Mouse (Mus musculus): ENCODE data around the gene Asna1. TPM values are rescaled to one million over a fixed set of nuclear protein-coding genes. Genes with fewer than 3 reads are reported as not detected.

Asna1 gene
- polyA plus RNA-seq, 1 experiment from 2014 or later = 134 TPM

DNA sequence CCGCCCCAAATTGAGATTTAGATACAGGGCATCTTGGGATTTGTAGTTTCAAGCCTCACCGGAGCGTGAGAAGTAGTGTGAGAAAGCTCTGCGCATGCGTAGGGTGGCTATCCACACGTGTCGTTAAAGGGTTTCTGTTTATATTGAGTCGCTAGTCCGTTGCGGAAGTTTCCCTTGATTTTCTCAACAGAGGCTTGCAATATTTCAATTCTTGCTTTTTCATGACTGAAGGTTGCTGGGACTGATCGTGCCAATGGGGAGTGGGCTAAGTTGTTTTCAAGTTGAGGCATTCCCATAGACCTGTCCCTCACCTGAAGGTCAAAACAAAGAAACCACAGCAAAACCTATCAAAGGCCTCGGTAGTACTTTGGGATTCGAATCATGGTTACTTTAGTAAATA is 9.7 kb upstream of the Asna1 start:
- no peak for ATAC-seq (ENCODE audit: insufficient number of reproducible peaks, insufficient read depth, low FRiP score, low TSS enrichment, low read depth)
- peak overlapping the region; percentile 78 for H3K4me3 ChIP-seq (replicated peaks)
- 6% methylated on average over 12 of the region's 13 CpGs for WGBS
- no peaks in the 10 kb centered on the region for H3K9me3 ChIP-seq
- no peaks in the 10 kb centered on the region for H3K27me3 ChIP-seq
- peak overlapping the region; percentile 100 for H3K27ac ChIP-seq
- peak overlapping the region; percentile 88 for H3K4me2 ChIP-seq
- peaks cover 28% of the 10 kb centered on the region for H3K4me1 ChIP-seq (replicated peaks)
- H3K9ac ChIP-seq (replicated peaks) = peak overlapping the region; percentile 73; the same call in 1 of the 2 replicates
- H3K36me3 ChIP-seq = peaks cover 44% of the 10 kb centered on the region

GRCm38 (mm10) chr8:85033867-85034266 is 8.8 kb upstream of the Asna1 start:
- Histone ChIP-seq H3K27me3 (no peaks in the 10 kb centered on the region), H3K4me3 (replicated peaks) (no peak overlapping the region), H3K27ac (no peak overlapping the region), H3K4me2 (no peak overlapping the region), H3K36me3 (peaks cover 51% of the 10 kb centered on the region), H3K9me3 (no peaks in the 10 kb centered on the region), H3K4me1 (replicated peaks) (peaks cover 29% of the 10 kb centered on the region), H3K9ac (replicated peaks) (no peak overlapping the region)
- WGBS = 38% methylated on average over 1 of the region's 1 CpGs
- ATAC-seq (ENCODE audit: insufficient number of reproducible peaks, insufficient read depth, low FRiP score, low TSS enrichment, low read depth) = no peak

GRCm38 (mm10) chr8:85032622-85033311 is 7.7 kb upstream of the Asna1 start:
- Histone ChIP-seq H3K4me1 (replicated peaks) (peaks cover 33% of the 10 kb centered on the region), H3K9ac (replicated peaks) (no peak overlapping the region), H3K27ac (no peak overlapping the region), H3K4me3 (replicated peaks) (no peak overlapping the region), H3K4me2 (no peak overlapping the region), H3K9me3 (no peaks in the 10 kb centered on the region), H3K36me3 (peaks cover 51% of the 10 kb centered on the region), H3K27me3 (no peaks in the 10 kb centered on the region)
- 85% methylated on average over 4 of the region's 4 CpGs for WGBS
- no peak for ATAC-seq (ENCODE audit: insufficient number of reproducible peaks, insufficient read depth, low FRiP score, low TSS enrichment, low read depth)

DNA sequence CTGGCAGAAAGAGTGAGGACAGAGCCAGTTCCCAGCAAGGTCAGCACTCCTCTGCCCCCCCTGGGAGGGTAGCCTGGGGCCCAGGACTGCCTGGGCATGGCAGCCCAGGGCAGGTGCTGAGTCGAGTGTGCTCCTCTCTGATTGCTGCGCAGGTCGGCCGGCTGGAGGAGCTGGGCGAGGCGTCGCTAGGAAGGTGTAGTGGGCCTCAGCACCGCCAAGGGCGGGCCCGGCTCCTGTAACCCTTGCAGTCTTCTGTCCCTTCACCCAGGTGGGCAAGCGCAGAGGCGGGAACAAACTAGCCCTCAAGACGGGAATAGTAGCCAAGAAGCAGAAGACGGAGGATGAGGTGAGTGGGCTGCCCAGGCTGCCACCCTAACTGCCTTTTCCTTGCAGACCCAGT is 4.2 kb upstream of the Asna1 start:
- 89% methylated on average over 14 of the region's 14 CpGs for WGBS
- no peak for ATAC-seq (ENCODE audit: insufficient number of reproducible peaks, insufficient read depth, low FRiP score, low TSS enrichment, low read depth)
- Histone ChIP-seq H3K27me3 (no peaks in the 10 kb centered on the region), H3K27ac (no peak overlapping the region), H3K9ac (replicated peaks) (peak overlapping the region; percentile 98; the same call in 1 of the 2 replicates), H3K4me2 (peak overlapping the region; percentile 97; the same call in 1 of the 2 replicates), H3K36me3 (peaks cover 51% of the 10 kb centered on the region), H3K4me3 (replicated peaks) (peak overlapping the region; percentile 9; the same call in 1 of the 2 replicates), H3K4me1 (replicated peaks) (peaks cover 33% of the 10 kb centered on the region), H3K9me3 (no peaks in the 10 kb centered on the region)

DNA sequence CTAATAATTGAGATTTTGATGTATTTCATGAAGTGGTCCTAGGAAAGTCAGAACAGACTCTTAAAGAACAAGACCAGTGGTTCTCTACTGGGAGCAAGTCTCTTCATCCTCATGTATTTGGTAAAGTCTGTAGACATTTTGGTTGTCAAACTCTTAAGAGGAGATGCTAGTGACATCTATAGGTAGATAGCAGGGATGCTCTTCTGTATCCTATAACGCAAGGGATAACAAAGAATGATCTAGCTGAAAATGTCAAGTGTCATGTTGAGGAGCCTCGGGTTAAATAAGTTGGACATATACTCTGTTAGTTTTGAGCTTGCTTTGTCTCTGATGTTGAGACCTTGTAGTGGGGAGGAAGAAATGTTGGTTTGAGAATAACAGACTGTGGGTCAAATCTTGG is 2.8 kb upstream of the Asna1 start:
- Histone ChIP-seq H3K9ac (replicated peaks) (peak overlapping the region; percentile 98), H3K36me3 (peaks cover 49% of the 10 kb centered on the region), H3K4me2 (peak overlapping the region; percentile 97), H3K27ac (no peak overlapping the region), H3K4me3 (replicated peaks) (peak overlapping the region; percentile 100), H3K9me3 (no peaks in the 10 kb centered on the region), H3K27me3 (no peaks in the 10 kb centered on the region), H3K4me1 (replicated peaks) (peaks cover 39% of the 10 kb centered on the region)
- WGBS = 45% methylated on average over 2 of the region's 2 CpGs
- ATAC-seq (ENCODE audit: insufficient number of reproducible peaks, insufficient read depth, low FRiP score, low TSS enrichment, low read depth) = no peak

DNA sequence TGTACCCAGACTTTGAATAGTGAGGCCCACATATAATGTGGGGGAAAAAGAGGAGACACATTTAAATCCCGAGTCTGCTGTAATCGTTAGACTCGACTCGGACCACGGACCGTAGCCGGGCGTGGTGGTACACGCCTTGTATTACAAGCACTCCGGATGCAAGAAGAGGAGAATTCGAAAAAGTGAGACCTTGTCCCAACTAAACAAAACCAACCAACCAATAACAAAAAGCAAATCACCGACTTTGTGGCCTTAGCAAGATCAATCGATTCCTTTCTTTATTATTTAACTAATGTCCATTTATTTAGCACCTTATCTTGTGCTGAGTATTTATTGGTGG is 2.4 kb upstream of the Asna1 start:
- Histone ChIP-seq H3K9me3 (no peaks in the 10 kb centered on the region), H3K27ac (peak overlapping the region; percentile 91), H3K4me3 (replicated peaks) (peak overlapping the region; percentile 100), H3K4me1 (replicated peaks) (peaks cover 39% of the 10 kb centered on the region), H3K9ac (replicated peaks) (peak overlapping the region; percentile 98), H3K4me2 (peak overlapping the region; percentile 97), H3K27me3 (no peaks in the 10 kb centered on the region), H3K36me3 (peaks cover 49% of the 10 kb centered on the region)
- WGBS = 1% methylated on average over 13 of the region's 13 CpGs
- no peak for ATAC-seq (ENCODE audit: insufficient number of reproducible peaks, insufficient read depth, low FRiP score, low TSS enrichment, low read depth)

GRCm38 (mm10) chr8:85026670-85027515 is 1.8 kb upstream of the Asna1 start, which contains the start of gene Trir:
Gene Trir, plus strand, starts transcription at chr8:85026823.
- Histone ChIP-seq H3K36me3 (peaks cover 49% of the 10 kb centered on the region), H3K9ac (replicated peaks) (peak within 1 kb of the TSS; percentile 98), H3K27ac (peak within 1 kb of the TSS; percentile 91), H3K27me3 (no peaks in the 10 kb centered on the region), H3K9me3 (no peaks in the 10 kb centered on the region), H3K4me1 (replicated peaks) (peaks cover 39% of the 10 kb centered on the region), H3K4me3 (replicated peaks) (peak within 1 kb of the TSS; percentile 100), H3K4me2 (peak within 1 kb of the TSS; percentile 97)
- ATAC-seq (ENCODE audit: insufficient number of reproducible peaks, insufficient read depth, low FRiP score, low TSS enrichment, low read depth) = peak; percentile 58
- 1% methylated on average over 75 of the region's 75 CpGs for WGBS

DNA sequence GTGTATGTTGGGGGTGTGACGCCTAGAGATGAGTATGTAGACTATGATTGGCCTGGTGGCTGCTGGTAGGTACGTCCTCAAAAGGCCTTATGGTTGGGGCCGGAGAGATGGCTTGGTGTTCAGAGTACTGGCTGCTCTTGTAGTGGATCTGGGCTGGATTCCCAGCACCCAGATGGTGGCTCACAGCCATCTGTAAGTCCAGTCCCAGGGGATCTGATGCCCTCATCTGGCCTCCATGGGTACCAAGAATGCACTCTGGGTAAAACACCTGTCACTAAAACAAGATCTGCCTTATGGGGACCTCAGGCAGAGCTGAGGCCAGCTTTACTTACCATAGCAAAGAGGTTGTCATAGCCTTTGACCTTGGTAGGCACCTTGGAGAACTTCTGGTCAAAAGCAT is 1.2 kb downstream of the Asna1 start:
- WGBS = 96% methylated on average over 3 of the region's 3 CpGs
- H3K36me3 ChIP-seq = peaks cover 52% of the 10 kb centered on the region
- ATAC-seq (ENCODE audit: insufficient number of reproducible peaks, insufficient read depth, low FRiP score, low TSS enrichment, low read depth) = no peak
- no peaks in the 10 kb centered on the region for H3K9me3 ChIP-seq
- H3K9ac ChIP-seq (replicated peaks) = no peak overlapping the region
- no peaks in the 10 kb centered on the region for H3K27me3 ChIP-seq
- peak overlapping the region; percentile 97 for H3K4me2 ChIP-seq
- H3K27ac ChIP-seq = no peak overlapping the region
- H3K4me1 ChIP-seq (replicated peaks) = peaks cover 33% of the 10 kb centered on the region
- peak overlapping the region; percentile 100; the same call in 1 of the 2 replicates for H3K4me3 ChIP-seq (replicated peaks)

DNA sequence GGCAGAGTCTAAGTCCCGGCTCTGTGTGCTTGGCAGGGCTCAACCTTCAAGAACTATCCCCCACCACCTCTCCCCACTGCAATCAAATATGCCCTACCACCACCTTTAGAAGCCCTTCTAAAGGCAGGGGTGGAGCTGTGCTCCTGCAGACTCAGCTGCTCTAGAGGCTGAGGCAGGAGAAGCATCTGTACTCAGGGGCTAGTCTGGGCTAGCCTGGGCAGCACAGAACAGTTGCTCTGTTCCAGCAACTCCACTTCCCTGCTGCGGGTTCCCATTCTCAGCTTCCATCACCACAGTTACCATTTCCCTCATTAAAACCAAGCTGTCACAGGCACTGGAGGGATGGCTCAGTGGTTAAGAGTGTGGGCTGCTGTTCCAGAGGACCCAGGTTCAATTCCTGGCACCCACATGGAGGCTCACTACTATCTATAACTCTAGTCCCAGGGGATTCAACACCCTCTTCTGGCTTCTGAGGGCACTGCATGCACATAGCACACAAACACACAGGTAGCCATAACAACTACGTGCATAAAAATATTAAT is 3.5 kb downstream of the Asna1 start:
- Histone ChIP-seq H3K4me1 (replicated peaks) (peaks cover 20% of the 10 kb centered on the region), H3K4me3 (replicated peaks) (no peak overlapping the region), H3K9ac (replicated peaks) (no peak overlapping the region), H3K9me3 (no peaks in the 10 kb centered on the region), H3K4me2 (no peak overlapping the region), H3K36me3 (peaks cover 71% of the 10 kb centered on the region), H3K27me3 (no peaks in the 10 kb centered on the region), H3K27ac (no peak overlapping the region)
- no peak for ATAC-seq (ENCODE audit: insufficient number of reproducible peaks, insufficient read depth, low FRiP score, low TSS enrichment, low read depth)
- 92% methylated on average over 3 of the region's 3 CpGs for WGBS

DNA sequence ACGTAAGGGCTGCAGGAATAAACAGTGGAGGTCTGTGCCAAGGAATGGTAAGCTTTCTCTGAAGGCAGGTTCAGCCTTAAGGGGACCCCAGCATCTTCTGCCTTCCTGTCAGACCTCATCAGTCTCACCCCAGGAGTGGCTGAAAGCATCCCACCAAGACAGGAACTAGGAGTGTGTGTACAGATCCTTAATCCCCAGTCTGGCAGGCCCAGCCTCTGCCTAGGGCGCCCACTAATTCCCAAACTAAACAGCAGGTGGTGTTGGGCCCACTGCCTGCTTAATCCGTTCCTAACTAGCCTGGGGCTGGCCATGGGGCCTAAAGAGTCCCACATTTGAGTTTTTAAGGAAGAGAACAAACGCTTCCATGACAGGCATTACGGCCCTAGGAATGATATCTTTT is 7.9 kb downstream of the Asna1 start:
- Histone ChIP-seq H3K4me2 (no peak overlapping the region), H3K27ac (no peak overlapping the region), H3K9me3 (no peaks in the 10 kb centered on the region), H3K9ac (replicated peaks) (no peak overlapping the region), H3K4me3 (replicated peaks) (no peak overlapping the region), H3K4me1 (replicated peaks) (peaks cover 5% of the 10 kb centered on the region; the same call in 1 of the 2 replicates), H3K27me3 (peaks cover 28% of the 10 kb centered on the region), H3K36me3 (peaks cover 52% of the 10 kb centered on the region)
- WGBS = 61% methylated on average over 5 of the region's 5 CpGs
- ATAC-seq (ENCODE audit: insufficient number of reproducible peaks, insufficient read depth, low FRiP score, low TSS enrichment, low read depth) = no peak

- Histone ChIP-seq H3K9me3 (no peaks in the 10 kb centered on the region), H3K4me3 (replicated peaks) (no peak overlapping the region), H3K4me1 (replicated peaks) (peaks cover 5% of the 10 kb centered on the region; the same call in 1 of the 2 replicates), H3K36me3 (peaks cover 47% of the 10 kb centered on the region), H3K4me2 (no peak overlapping the region), H3K27me3 (peaks cover 33% of the 10 kb centered on the region), H3K27ac (no peak overlapping the region), H3K9ac (replicated peaks) (no peak overlapping the region)
- 67% methylated on average over 10 of the region's 10 CpGs for WGBS
- no peak for ATAC-seq (ENCODE audit: insufficient number of reproducible peaks, insufficient read depth, low FRiP score, low TSS enrichment, low read depth)
Observed at GRCm38 (mm10) chr8:85016724-85017123, 8.4 kb downstream of the Asna1 start.
